Mouse (Mus musculus) liver, embryonic 14.5 days (tissue): Measurements from ENCODE around the gene Lrrc29.

Experiments
- CTCF ChIP-seq: IDR thresholded peaks from 2 replicates; pipeline ENCODE4 v1.5.1; 2016; ENCODE audit warnings: antibody characterized with exemption, low read depth, control low read depth
- EP300 ChIP-seq: IDR thresholded peaks from 2 replicates; pipeline ENCODE4 v1.6.1; 2016; ENCODE audit warnings: antibody characterized with exemption, low read depth

GRCm38 (mm10) chr8:105310118-105310517 lies 16.0 kb downstream of the Lrrc29 start:
- no peak for TF ChIP-seq CTCF
- TF ChIP-seq EP300: no peak
